Mouse (Mus musculus): ENCODE measurements around the gene 4930402K13Rik. TPM values are rescaled to one million over a fixed set of nuclear protein-coding genes. Genes with fewer than 3 reads are reported as not detected.

The 4930402K13Rik gene
- polyA plus RNA-seq, 1 experiment from 2014 or later = not detected

Other genes starting within 250 kb of the 4930402K13Rik start
- gene Gm5751, start 230.3 kb upstream of the 4930402K13Rik start, polyA plus RNA-seq (2015; fragmentation: Nextera tagmentation; extraction: Ambion mirVana) = not detected in 2 replicates
- gene B630019K06Rik, start 212.2 kb upstream of the 4930402K13Rik start, polyA plus RNA-seq (2015; fragmentation: Nextera tagmentation; extraction: Ambion mirVana) = 12.3 and 14.0 TPM in 2 replicates
- gene Fthl17b, start 141.6 kb upstream of the 4930402K13Rik start, polyA plus RNA-seq (2015; fragmentation: Nextera tagmentation; extraction: Ambion mirVana) = not detected in 2 replicates
- gene Fthl17c, start 128.0 kb upstream of the 4930402K13Rik start, polyA plus RNA-seq (2015; fragmentation: Nextera tagmentation; extraction: Ambion mirVana) = not detected in 2 replicates
- not detected in 2 replicates for gene Fthl17d, start 117.8 kb upstream of the 4930402K13Rik start, polyA plus RNA-seq (2015; fragmentation: Nextera tagmentation; extraction: Ambion mirVana)
- gene Fthl17e, start 71.1 kb upstream of the 4930402K13Rik start, polyA plus RNA-seq (2015; fragmentation: Nextera tagmentation; extraction: Ambion mirVana) = not detected in 2 replicates
- not detected in 2 replicates for gene Fthl17f, start 41.5 kb upstream of the 4930402K13Rik start, polyA plus RNA-seq (2015; fragmentation: Nextera tagmentation; extraction: Ambion mirVana)
- gene Lancl3, start 95.3 kb downstream of the 4930402K13Rik start, polyA plus RNA-seq (2015; fragmentation: Nextera tagmentation; extraction: Ambion mirVana) = 8.0 TPM in 2 replicates
- gene Gm14862, start 152.3 kb downstream of the 4930402K13Rik start, polyA plus RNA-seq (2015; fragmentation: Nextera tagmentation; extraction: Ambion mirVana) = 0.26 TPM in 1 of 2 replicates, not detected in the other
- gene Xk, start 168.2 kb downstream of the 4930402K13Rik start, polyA plus RNA-seq (2015; fragmentation: Nextera tagmentation; extraction: Ambion mirVana) = 3.2 and 3.7 TPM in 2 replicates
- 0.36 TPM in 1 of 2 replicates, not detected in the other for gene H2al1m, start 179.2 kb downstream of the 4930402K13Rik start, polyA plus RNA-seq (2015; fragmentation: Nextera tagmentation; extraction: Ambion mirVana)
- gene H2al1k, start 246.1 kb downstream of the 4930402K13Rik start, polyA plus RNA-seq (2015; fragmentation: Nextera tagmentation; extraction: Ambion mirVana) = not detected in 2 replicates